Mouse (Mus musculus): ENCODE data around the gene Spred2. TPM values are rescaled to one million over a fixed set of nuclear protein-coding genes. Genes with fewer than 3 reads are reported as not detected.

Spred2 gene
- total RNA-seq, 1 experiment from 2014 or later, result 4.9 TPM

GRCm38 (mm10) chr11:19941156-19941777 is 17.1 kb downstream of the Spred2 start:
- ATAC-seq (replicated peaks in 1 of 2; ENCODE audit: insufficient read depth in 1 of 2, low FRiP score in 2 of 2, low TSS enrichment in 1 of 2, low read depth in 1 of 2, poor library complexity in 2 of 2, severe bottlenecking in 2 of 2), result no peak

GRCm38 (mm10) chr11:19941978-19942377 is 17.8 kb downstream of the Spred2 start:
- ATAC-seq (replicated peaks in 1 of 2; ENCODE audit: insufficient read depth in 1 of 2, low FRiP score in 2 of 2, low TSS enrichment in 1 of 2, low read depth in 1 of 2, poor library complexity in 2 of 2, severe bottlenecking in 2 of 2), result no peak

GRCm38 (mm10) chr11:19943753-19944152 is 19.6 kb downstream of the Spred2 start:
- no peak; a peak in 1 of 4 replicates for ATAC-seq (replicated peaks in 1 of 2; ENCODE audit: insufficient read depth in 1 of 2, low FRiP score in 2 of 2, low TSS enrichment in 1 of 2, low read depth in 1 of 2, poor library complexity in 2 of 2, severe bottlenecking in 2 of 2)

- no peak for ATAC-seq (replicated peaks in 1 of 2; ENCODE audit: insufficient read depth in 1 of 2, low FRiP score in 2 of 2, low TSS enrichment in 1 of 2, low read depth in 1 of 2, poor library complexity in 2 of 2, severe bottlenecking in 2 of 2)
Measured at GRCm38 (mm10) chr11:19944701-19945100, 20.5 kb downstream of the Spred2 start.

- no peak for ATAC-seq (replicated peaks in 1 of 2; ENCODE audit: insufficient read depth in 1 of 2, low FRiP score in 2 of 2, low TSS enrichment in 1 of 2, low read depth in 1 of 2, poor library complexity in 2 of 2, severe bottlenecking in 2 of 2)
Measured at GRCm38 (mm10) chr11:19946721-19947120, 22.5 kb downstream of the Spred2 start.

- ATAC-seq (replicated peaks in 1 of 2; ENCODE audit: insufficient read depth in 1 of 2, low FRiP score in 2 of 2, low TSS enrichment in 1 of 2, low read depth in 1 of 2, poor library complexity in 2 of 2, severe bottlenecking in 2 of 2), result no peak
Measured at GRCm38 (mm10) chr11:19947626-19948135, 23.5 kb downstream of the Spred2 start.

GRCm38 (mm10) chr11:19949725-19950124 is 25.6 kb downstream of the Spred2 start:
- ATAC-seq (replicated peaks in 1 of 2; ENCODE audit: insufficient read depth in 1 of 2, low FRiP score in 2 of 2, low TSS enrichment in 1 of 2, low read depth in 1 of 2, poor library complexity in 2 of 2, severe bottlenecking in 2 of 2), result no peak

- no peak for ATAC-seq (replicated peaks in 1 of 2; ENCODE audit: insufficient read depth in 1 of 2, low FRiP score in 2 of 2, low TSS enrichment in 1 of 2, low read depth in 1 of 2, poor library complexity in 2 of 2, severe bottlenecking in 2 of 2)
Measured at GRCm38 (mm10) chr11:19950169-19950568, 26.0 kb downstream of the Spred2 start.

GRCm38 (mm10) chr11:19952963-19953362 is 28.8 kb downstream of the Spred2 start:
- ATAC-seq (replicated peaks in 1 of 2; ENCODE audit: insufficient read depth in 1 of 2, low FRiP score in 2 of 2, low TSS enrichment in 1 of 2, low read depth in 1 of 2, poor library complexity in 2 of 2, severe bottlenecking in 2 of 2), result no peak; a peak in 1 of 4 replicates

- ATAC-seq (replicated peaks in 1 of 2; ENCODE audit: insufficient read depth in 1 of 2, low FRiP score in 2 of 2, low TSS enrichment in 1 of 2, low read depth in 1 of 2, poor library complexity in 2 of 2, severe bottlenecking in 2 of 2), result no peak
Measured at GRCm38 (mm10) chr11:19953919-19954318, 29.7 kb downstream of the Spred2 start.

- no peak for ATAC-seq (replicated peaks in 1 of 2; ENCODE audit: insufficient read depth in 1 of 2, low FRiP score in 2 of 2, low TSS enrichment in 1 of 2, low read depth in 1 of 2, poor library complexity in 2 of 2, severe bottlenecking in 2 of 2)
Measured at GRCm38 (mm10) chr11:19955069-19955468, 30.9 kb downstream of the Spred2 start.

GRCm38 (mm10) chr11:19955701-19956100 is 31.5 kb downstream of the Spred2 start:
- ATAC-seq (replicated peaks in 1 of 2; ENCODE audit: insufficient read depth in 1 of 2, low FRiP score in 2 of 2, low TSS enrichment in 1 of 2, low read depth in 1 of 2, poor library complexity in 2 of 2, severe bottlenecking in 2 of 2), result peak; percentile 77 to 83

GRCm38 (mm10) chr11:19959006-19959405 is 34.8 kb downstream of the Spred2 start:
- ATAC-seq (replicated peaks in 1 of 2; ENCODE audit: insufficient read depth in 1 of 2, low FRiP score in 2 of 2, low TSS enrichment in 1 of 2, low read depth in 1 of 2, poor library complexity in 2 of 2, severe bottlenecking in 2 of 2), result no peak

- ATAC-seq (replicated peaks in 1 of 2; ENCODE audit: insufficient read depth in 1 of 2, low FRiP score in 2 of 2, low TSS enrichment in 1 of 2, low read depth in 1 of 2, poor library complexity in 2 of 2, severe bottlenecking in 2 of 2), result no peak
Measured at GRCm38 (mm10) chr11:19959897-19960296, 35.7 kb downstream of the Spred2 start.

- no peak for ATAC-seq (replicated peaks in 1 of 2; ENCODE audit: insufficient read depth in 1 of 2, low FRiP score in 2 of 2, low TSS enrichment in 1 of 2, low read depth in 1 of 2, poor library complexity in 2 of 2, severe bottlenecking in 2 of 2)
Measured at GRCm38 (mm10) chr11:19960541-19960940, 36.4 kb downstream of the Spred2 start.

GRCm38 (mm10) chr11:19961088-19961487 is 36.9 kb downstream of the Spred2 start:
- no peak for ATAC-seq (replicated peaks in 1 of 2; ENCODE audit: insufficient read depth in 1 of 2, low FRiP score in 2 of 2, low TSS enrichment in 1 of 2, low read depth in 1 of 2, poor library complexity in 2 of 2, severe bottlenecking in 2 of 2)

- ATAC-seq (replicated peaks in 1 of 2; ENCODE audit: insufficient read depth in 1 of 2, low FRiP score in 2 of 2, low TSS enrichment in 1 of 2, low read depth in 1 of 2, poor library complexity in 2 of 2, severe bottlenecking in 2 of 2), result no peak
Measured at GRCm38 (mm10) chr11:19961766-19962365, 37.7 kb downstream of the Spred2 start.

GRCm38 (mm10) chr11:19962796-19963195 is 38.6 kb downstream of the Spred2 start:
- peak; percentile 30 to 58; a peak in 3 of 4 replicates for ATAC-seq (replicated peaks in 1 of 2; ENCODE audit: insufficient read depth in 1 of 2, low FRiP score in 2 of 2, low TSS enrichment in 1 of 2, low read depth in 1 of 2, poor library complexity in 2 of 2, severe bottlenecking in 2 of 2)

- ATAC-seq (replicated peaks in 1 of 2; ENCODE audit: insufficient read depth in 1 of 2, low FRiP score in 2 of 2, low TSS enrichment in 1 of 2, low read depth in 1 of 2, poor library complexity in 2 of 2, severe bottlenecking in 2 of 2), result peak; percentile 34 to 61
Measured at GRCm38 (mm10) chr11:19963717-19964141, 39.6 kb downstream of the Spred2 start.
